Mouse (Mus musculus): ENCODE results near the gene Nup155. TPM values are rescaled to one million over a fixed set of nuclear protein-coding genes. Genes with fewer than 3 reads are reported as not detected.
A peak's percentile ranks its signal among the peaks of the same experiment; 100 is the strongest.

Nup155 gene
- polyA plus RNA-seq, 1 experiment from 2014 or later, result 27.5 TPM

- no peak overlapping the region for H3K4me3 ChIP-seq (ENCODE audit: low read depth, low read length)
- WGBS, result 90% methylated on average over 3 of the region's 3 CpGs
- no peak overlapping the region for H3K9ac ChIP-seq
- DNase-seq, result no peak
- no peaks in the 10 kb centered on the region for H3K27me3 ChIP-seq (ENCODE audit: insufficient read depth, low read length)
- H3K9me3 ChIP-seq (ENCODE audit: low read depth, low read length), result no peaks in the 10 kb centered on the region
- no peak for ATAC-seq (ENCODE audit: insufficient read depth)
- H3K27ac ChIP-seq (ENCODE audit: low read depth), result no peak overlapping the region
- no peak overlapping the region for H3K4me2 ChIP-seq
- peaks cover 60% of the 10 kb centered on the region for H3K36me3 ChIP-seq (ENCODE audit: insufficient read depth)
- H3K4me1 ChIP-seq (ENCODE audit: insufficient read depth), result no peaks in the 10 kb centered on the region
- no peak for TF ChIP-seq CTCF (IDR thresholded peaks at IDR 0.05; ENCODE audit: low read depth)
Observed at GRCm38 (mm10) chr15:8190435-8190834, 81.4 kb downstream of the Nup155 start.

GRCm38 (mm10) chr15:8200317-8200716 lies 91.2 kb downstream of the Nup155 start:
- DNase-seq (peak; percentile 7), ATAC-seq (ENCODE audit: insufficient read depth) (no peak)
- Histone ChIP-seq H3K4me1 (ENCODE audit: insufficient read depth) (no peaks in the 10 kb centered on the region), H3K9ac (no peak overlapping the region), H3K4me3 (ENCODE audit: low read depth, low read length) (no peak overlapping the region), H3K27me3 (ENCODE audit: insufficient read depth, low read length) (no peaks in the 10 kb centered on the region), H3K27ac (ENCODE audit: low read depth) (no peak overlapping the region), H3K4me2 (no peak overlapping the region), H3K9me3 (ENCODE audit: low read depth, low read length) (no peaks in the 10 kb centered on the region), H3K36me3 (ENCODE audit: insufficient read depth) (peaks cover 54% of the 10 kb centered on the region)
- TF ChIP-seq CTCF (IDR thresholded peaks at IDR 0.05; ENCODE audit: low read depth), result peak; percentile 19; the same call in 1 of the 2 replicates

- no peak for ATAC-seq (ENCODE audit: insufficient read depth)
- no peak overlapping the region for H3K4me2 ChIP-seq
- H3K27me3 ChIP-seq (ENCODE audit: insufficient read depth, low read length), result no peaks in the 10 kb centered on the region
- peaks cover 34% of the 10 kb centered on the region for H3K36me3 ChIP-seq (ENCODE audit: insufficient read depth)
- 87% methylated on average over 6 of the region's 6 CpGs for WGBS
- H3K9ac ChIP-seq, result no peak overlapping the region
- no peak overlapping the region for H3K4me3 ChIP-seq (ENCODE audit: low read depth, low read length)
- no peak overlapping the region for H3K27ac ChIP-seq (ENCODE audit: low read depth)
- H3K4me1 ChIP-seq (ENCODE audit: insufficient read depth), result no peaks in the 10 kb centered on the region
- TF ChIP-seq CTCF (IDR thresholded peaks at IDR 0.05; ENCODE audit: low read depth), result no peak
- H3K9me3 ChIP-seq (ENCODE audit: low read depth, low read length), result no peaks in the 10 kb centered on the region
- DNase-seq, result no peak
Observed at GRCm38 (mm10) chr15:8208362-8208761, 99.3 kb downstream of the Nup155 start.

Other genes with a start within 250 kb of the Nup155 start
- gene Wdr70, start 10.1 kb upstream of the Nup155 start, polyA plus RNA-seq (2014; fragmentation: Nextera tagmentation; extraction: Ambion mirVana), result 51.1 and 52.7 TPM in 2 replicates
- gene Cplane1, start 59.8 kb downstream of the Nup155 start, polyA plus RNA-seq (2014; fragmentation: Nextera tagmentation; extraction: Ambion mirVana), result 13.8 and 14.9 TPM in 2 replicates